Mouse (Mus musculus) embryonic stem cell, embryonic (primary cell): ENCODE measurements around the gene Ccdc85c.

ENCODE experiments used
- CTCF ChIA-PET, 4 experiments: fragments of 300-600 bp in 2 of 4; fragments of 350-600 bp in 2 of 4; sonication (Branson Sonifier 250); formaldehyde crosslinking; loops; one replicate each; lab custom pipeline; 2022; ENCODE audit warnings: inconsistent platforms in 2 of 4; lab: Charles Lee
- POLR2A ChIA-PET, 4 experiments: fragments of 300-600 bp in 2 of 4; fragments of 350-600 bp in 2 of 4; sonication (Branson Sonifier 250); formaldehyde crosslinking; loops; one replicate each; lab custom pipeline; 2022; ENCODE audit warnings: antibody characterized with exemption in 4 of 4, inconsistent platforms in 1 of 4; lab: Charles Lee

The Ccdc85c gene

DNA sequence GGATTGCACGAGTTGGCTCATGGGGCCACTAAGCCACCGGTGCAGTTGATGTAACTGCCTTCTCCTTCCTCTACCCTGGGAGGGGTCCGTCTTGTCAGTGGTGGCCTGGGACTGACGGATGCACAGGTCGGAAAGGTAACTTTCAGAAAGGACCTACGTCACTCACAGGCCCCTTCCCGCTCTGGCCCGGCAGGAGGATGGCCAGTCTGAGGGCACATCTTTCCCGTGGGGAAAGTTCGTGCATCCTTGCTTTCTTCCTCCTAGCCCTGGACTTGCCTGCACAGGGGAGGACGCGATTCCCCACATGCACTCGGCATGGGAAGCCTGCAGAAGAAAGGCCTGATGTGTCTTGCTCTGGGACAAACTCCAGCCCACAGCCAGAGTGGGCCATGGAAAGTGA is 49.0 kb downstream of the Ccdc85c start:
- CTCF ChIA-PET = interaction anchor here in 1 of 4 experiments (1.8 kb wide), 1 partner anchor 9 kb away, joined by 8 read pairs; no protein-coding TSS in a partner anchor
- POLR2A ChIA-PET = interaction anchor here in 2 of 4 experiments (0.7 to 1.4 kb wide), 6 partner anchors 10 to 329 kb away, joined by 3 to 6 read pairs (median 3); partner anchors contain the start of gene Evl (in 1 of the 2)

DNA sequence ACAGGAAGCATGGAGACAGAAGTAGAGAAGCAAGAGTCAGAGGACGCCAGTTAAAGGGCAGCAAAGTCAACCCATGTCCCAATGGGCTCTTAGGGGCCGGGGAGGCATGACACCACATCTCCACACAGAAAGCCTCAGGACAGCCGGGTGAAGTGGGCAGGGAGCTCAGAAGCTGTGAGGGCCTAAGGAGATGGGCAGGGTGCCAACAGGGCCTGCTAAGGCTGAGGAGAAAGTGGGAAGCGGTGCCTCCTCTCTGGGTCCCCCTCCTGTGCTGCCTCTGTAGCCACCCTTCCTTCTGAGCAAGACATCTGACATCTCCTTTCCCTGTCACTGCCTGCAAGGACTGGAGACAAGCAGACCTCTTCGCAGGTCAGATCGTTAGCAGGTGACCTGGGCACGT is 49.4 kb downstream of the Ccdc85c start:
- ChIA-PET POLR2A (interaction anchor here in 3 of 4 experiments (0.6 to 1.4 kb wide), 12 partner anchors 9 to 329 kb away, joined by 3 to 6 read pairs (median 3); partner anchors contain the start of gene Evl (in 1 of the 3)), CTCF (interaction anchor here in 3 of 4 experiments (0.6 to 1.8 kb wide), 5 partner anchors 8 to 310 kb away, joined by 3 to 8 read pairs (median 4); no protein-coding TSS in a partner anchor)

DNA sequence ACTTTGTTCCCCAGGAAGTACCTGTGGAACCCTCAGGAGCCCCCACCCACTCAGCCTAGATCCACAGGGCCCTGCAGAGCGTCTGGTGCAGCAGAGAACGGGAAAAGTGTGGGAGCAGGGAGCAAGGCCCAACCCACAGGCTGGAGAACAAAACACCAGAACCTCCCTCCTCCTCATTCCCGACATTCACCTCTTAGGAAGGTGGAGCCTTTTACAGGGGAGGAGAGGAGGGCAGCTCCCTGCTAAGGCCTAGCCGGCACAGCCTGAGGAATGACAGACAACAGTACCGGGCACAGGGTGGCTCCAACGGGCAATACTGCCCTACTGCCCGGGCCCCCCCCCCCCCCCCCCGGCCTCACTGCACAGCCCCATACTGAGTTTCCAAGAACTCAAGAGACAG is 51.9 kb downstream of the Ccdc85c start:
- ChIA-PET POLR2A (interaction anchor here in 3 of 4 experiments (0.6 to 2.2 kb wide), 10 partner anchors 9 to 740 kb away, joined by 3 to 9 read pairs (median 4); no protein-coding TSS in a partner anchor), CTCF (interaction anchor here in 3 of 4 experiments (0.5 to 2.4 kb wide), 6 partner anchors 9 to 74 kb away, joined by 3 to 12 read pairs (median 5); no protein-coding TSS in a partner anchor)

DNA sequence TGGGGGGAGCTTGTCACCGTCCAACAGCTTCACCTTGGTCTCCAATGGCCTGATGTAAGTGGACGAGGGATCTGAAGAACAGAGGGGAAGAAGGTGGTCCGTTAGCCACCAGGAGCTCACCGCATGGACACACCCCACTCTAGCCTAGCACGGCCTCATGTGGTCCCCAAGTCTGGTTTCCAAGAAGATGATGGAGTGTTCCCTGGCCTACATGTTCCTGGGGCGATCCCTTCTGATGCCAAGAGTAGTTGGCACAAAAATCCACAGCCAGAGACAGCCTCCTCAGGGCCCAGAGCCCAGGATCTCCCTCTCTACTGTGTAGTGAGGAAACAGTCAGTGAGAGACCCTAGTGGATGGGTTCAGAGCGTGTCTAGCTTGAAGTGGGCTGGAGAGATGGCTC is 53.5 kb downstream of the Ccdc85c start:
- ChIA-PET CTCF (interaction anchor here in 2 of 4 experiments (0.8 to 1.4 kb wide), 9 partner anchors 8 to 100 kb away, joined by 3 to 9 read pairs (median 3); no protein-coding TSS in a partner anchor), POLR2A (interaction anchor here in 1 of 4 experiments (1.3 to 1.4 kb wide), 2 partner anchors 10 to 13 kb away, joined by 3 to 4 read pairs; no protein-coding TSS in a partner anchor)

DNA sequence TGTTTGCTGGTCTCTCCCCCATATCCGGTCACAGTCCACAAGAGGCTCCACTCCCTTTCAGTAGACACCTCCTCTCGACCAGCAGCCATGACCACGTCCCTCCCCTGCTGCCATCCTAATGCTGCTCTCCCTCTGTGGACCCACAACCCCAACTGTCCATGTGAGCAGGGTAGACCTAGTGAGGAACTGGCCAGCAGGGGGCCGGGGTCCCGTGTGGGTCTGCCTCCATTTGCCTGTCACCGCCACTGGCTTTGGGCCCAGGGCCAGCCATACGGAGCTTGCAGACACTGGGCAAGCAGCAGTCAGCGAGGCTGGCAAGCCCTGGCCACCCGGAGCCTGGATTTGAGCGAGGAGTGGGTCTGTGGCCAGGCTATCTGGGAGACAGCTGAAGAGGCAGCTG is 54.0 kb downstream of the Ccdc85c start:
- ChIA-PET POLR2A (interaction anchor here in 2 of 4 experiments (0.6 to 1.4 kb wide), 4 partner anchors 10 to 396 kb away, joined by 3 to 7 read pairs (median 4); no protein-coding TSS in a partner anchor), CTCF (interaction anchor here in 1 of 4 experiments (0.8 to 1.0 kb wide), 7 partner anchors 8 to 100 kb away, joined by 3 to 6 read pairs (median 3); no protein-coding TSS in a partner anchor)

DNA sequence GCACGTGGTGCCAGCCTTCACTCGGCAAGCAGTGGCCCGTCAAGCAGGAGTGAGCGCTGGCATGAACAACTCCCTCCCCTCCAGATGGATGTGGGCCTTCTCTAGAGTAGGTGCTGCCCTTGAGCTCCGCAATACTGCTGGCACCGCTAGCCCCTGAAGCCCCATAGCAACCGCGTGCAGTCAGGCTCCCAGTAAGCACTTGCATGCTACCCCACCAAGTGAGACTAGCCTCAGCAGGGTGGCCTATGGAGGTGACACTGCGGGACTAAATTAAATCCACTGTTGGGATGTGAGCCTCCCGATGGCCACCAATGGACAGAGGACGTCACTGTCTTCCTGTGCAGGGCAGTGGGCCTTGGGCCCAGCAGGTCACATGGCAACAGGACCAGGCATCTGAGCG is 54.6 kb downstream of the Ccdc85c start:
- CTCF ChIA-PET = interaction anchor here in 2 of 4 experiments (1.0 to 1.1 kb wide), 3 partner anchors 76 to 113 kb away, joined by 3 to 5 read pairs (median 3); partner anchors contain the start of gene Cyp46a1 (in 1 of the 2)

DNA sequence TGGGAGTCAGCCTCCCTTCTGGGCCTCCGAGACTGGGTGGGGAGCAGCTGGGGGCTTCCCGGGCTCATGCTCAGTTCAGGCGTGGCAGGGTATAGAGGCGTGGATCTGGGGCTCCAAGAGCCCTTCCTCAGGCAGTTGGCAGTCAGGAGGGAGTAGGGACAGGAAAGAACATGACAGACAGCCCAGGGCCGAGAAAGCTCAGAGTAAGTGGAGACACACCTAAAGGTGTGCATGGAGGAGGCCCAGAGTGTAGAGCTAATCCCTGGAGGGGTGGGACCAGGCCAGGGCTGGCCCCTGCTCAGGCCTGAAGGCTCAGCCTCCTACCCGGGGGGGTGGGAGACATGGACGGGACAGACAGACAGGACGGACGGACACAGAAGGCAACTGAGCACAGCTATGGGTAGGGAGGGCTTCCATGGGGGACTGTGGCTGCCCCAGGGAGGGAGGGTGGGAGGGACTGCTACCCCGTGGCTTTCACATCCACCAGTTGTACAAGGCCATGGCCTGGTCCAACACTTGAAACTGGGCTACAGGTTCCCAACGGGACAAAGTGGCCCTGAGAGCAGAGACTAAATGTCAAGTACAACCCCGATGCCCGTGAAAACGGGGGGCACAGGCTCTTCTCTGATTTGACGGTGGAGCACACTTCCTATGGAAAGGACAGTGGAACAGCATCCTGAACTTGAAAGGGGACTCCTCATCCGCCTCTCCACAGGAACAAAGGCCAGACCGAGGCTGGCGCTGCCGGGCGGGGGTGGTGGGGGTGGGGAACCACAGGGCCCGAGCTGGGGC is 55.2 kb downstream of the Ccdc85c start:
- ChIA-PET CTCF (interaction anchor here in 3 of 4 experiments (0.5 to 1.8 kb wide), 17 partner anchors 10 to 467 kb away, joined by 3 to 13 read pairs (median 4); partner anchors contain the start of gene Cyp46a1 (in 1 of the 3)), POLR2A (interaction anchor here in 2 of 4 experiments (0.7 to 1.3 kb wide), 6 partner anchors 9 to 54 kb away, joined by 3 to 5 read pairs (median 3); partner anchors contain the start of genes Ccnk (in 1 of the 2) and Setd3 (in 1 of the 2))

More for the DNA sequence above, 54.6 kb downstream of the Ccdc85c start:
- POLR2A ChIA-PET = interaction anchor here in 1 of 4 experiments (0.6 kb wide), 2 partner anchors 74 to 396 kb away, joined by 5 to 7 read pairs; no protein-coding TSS in a partner anchor

DNA sequence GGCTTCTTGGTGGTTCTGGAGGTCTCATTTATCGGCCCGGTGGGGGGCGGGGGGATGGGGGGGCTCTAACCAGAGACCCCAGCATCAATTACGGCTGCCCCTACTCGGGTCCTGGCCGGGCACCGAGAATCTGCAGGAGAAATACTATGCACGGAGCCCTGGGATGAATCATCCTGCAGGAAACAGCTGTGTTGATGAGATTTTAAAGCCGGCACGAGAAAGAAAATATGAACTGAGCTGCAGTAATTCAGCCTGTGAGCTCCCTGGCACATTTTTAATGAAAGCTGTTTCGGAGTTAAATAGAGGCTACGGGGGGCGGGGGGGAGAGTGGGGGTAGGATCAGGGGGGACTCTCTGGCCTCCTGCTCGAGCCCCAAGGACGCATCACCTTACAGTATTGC is 56.1 kb downstream of the Ccdc85c start:
- ChIA-PET POLR2A (interaction anchor here in 2 of 4 experiments (0.8 to 1.3 kb wide), 5 partner anchors 8 to 55 kb away, joined by 3 to 5 read pairs (median 3); no protein-coding TSS in a partner anchor), CTCF (interaction anchor here in 3 of 4 experiments (0.5 to 2.4 kb wide), 14 partner anchors 10 to 328 kb away, joined by 3 to 13 read pairs (median 6); no protein-coding TSS in a partner anchor)

DNA sequence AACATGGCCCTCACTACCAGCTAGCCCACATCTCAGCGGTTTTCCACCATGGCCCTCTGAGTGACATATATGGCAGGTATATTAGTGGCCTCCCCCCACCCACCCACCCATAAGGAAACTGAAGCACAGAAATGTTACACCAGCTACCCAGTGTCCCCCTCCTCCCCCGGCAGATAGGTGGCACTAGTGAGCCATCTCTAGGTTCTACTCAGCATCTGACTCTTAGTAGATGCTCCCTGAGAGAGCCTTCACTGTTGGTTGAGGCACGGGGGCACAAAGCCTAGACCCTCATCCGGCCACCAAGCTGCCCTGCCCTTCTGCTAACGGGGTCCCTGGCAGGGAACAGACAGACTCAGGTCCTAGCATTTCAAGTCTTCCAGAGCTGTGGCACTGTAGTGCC is 57.7 kb downstream of the Ccdc85c start:
- ChIA-PET CTCF (interaction anchor here (0.6 to 2.4 kb wide), 29 partner anchors 9 to 279 kb away, joined by 3 to 16 read pairs (median 4); no protein-coding TSS in a partner anchor), POLR2A (interaction anchor here in 3 of 4 experiments (0.6 to 1.7 kb wide), 5 partner anchors 12 to 1200 kb away, joined by 3 to 4 read pairs (median 3); no protein-coding TSS in a partner anchor)

DNA sequence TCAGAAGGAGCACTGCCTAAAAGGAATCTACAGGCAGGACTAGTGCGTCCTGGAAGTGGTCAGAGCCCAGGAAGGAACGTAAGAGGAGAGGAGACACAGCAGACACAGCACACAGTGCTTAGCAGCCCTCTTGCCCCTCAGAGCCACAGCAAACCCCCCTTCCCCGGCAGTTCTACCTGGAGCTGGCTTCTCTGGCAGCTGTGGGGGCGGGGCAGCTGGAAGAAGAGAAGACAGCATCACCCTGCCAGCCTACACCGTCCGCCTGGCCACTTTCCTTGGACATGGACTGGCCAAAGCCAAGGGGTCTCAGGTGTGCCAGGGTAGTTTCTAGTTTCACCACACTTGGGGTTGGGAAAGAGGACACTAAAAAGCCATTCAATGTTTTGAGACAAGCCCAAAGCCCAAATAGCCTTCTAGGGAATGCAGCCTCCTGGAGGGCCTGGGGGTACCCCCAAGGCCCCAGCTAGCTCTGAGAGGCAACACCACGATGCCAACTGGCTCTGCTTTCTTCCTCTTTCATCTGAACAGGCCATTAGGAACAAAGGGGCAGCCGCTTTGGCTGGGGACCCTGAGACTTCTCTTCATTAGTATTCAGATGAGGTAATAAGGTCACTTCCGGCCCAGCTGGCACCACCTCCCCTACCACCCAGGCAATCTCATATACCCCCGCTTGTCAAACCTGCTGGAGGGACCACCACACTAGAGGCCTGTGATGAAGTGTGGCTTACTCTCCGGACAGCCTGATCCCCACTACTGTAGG is 58.4 kb downstream of the Ccdc85c start:
- POLR2A ChIA-PET = interaction anchor here in 3 of 4 experiments (0.7 to 1.7 kb wide), 5 partner anchors 13 to 76 kb away, joined by 3 to 4 read pairs (median 3); partner anchors contain the start of genes Ccnk (in 1 of the 3) and Setd3 (in 1 of the 3)
- CTCF ChIA-PET = interaction anchor here (0.6 to 2.4 kb wide), 30 partner anchors 8 to 275 kb away, joined by 3 to 16 read pairs (median 4); no protein-coding TSS in a partner anchor

DNA sequence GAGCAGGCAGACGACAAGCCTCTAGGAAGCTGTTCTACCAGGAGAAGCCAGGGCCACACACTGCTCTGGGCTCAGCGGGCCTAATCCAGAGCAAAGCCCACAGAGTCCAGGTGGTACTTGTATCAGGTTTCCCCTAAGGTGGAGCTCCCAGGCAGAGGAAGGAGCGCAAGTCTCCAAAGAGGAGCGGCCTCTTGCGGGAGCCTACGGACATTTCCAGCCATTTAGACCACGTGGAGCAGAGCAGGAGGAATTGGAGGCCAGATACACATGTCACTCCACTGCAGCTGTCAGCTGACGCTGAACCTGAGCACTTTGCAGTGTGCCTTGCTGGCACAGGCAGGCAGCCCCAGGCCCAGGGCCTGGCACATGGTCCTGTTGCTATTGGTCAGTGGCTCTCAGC is 60.1 kb downstream of the Ccdc85c start:
- ChIA-PET POLR2A (interaction anchor here in 3 of 4 experiments (0.6 to 1.8 kb wide), 4 partner anchors 10 to 39 kb away, joined by 3 to 6 read pairs (median 4); no protein-coding TSS in a partner anchor), CTCF (interaction anchor here in 2 of 4 experiments (0.6 to 2.2 kb wide), 4 partner anchors 8 to 77 kb away, joined by 3 to 12 read pairs (median 5); no protein-coding TSS in a partner anchor)

DNA sequence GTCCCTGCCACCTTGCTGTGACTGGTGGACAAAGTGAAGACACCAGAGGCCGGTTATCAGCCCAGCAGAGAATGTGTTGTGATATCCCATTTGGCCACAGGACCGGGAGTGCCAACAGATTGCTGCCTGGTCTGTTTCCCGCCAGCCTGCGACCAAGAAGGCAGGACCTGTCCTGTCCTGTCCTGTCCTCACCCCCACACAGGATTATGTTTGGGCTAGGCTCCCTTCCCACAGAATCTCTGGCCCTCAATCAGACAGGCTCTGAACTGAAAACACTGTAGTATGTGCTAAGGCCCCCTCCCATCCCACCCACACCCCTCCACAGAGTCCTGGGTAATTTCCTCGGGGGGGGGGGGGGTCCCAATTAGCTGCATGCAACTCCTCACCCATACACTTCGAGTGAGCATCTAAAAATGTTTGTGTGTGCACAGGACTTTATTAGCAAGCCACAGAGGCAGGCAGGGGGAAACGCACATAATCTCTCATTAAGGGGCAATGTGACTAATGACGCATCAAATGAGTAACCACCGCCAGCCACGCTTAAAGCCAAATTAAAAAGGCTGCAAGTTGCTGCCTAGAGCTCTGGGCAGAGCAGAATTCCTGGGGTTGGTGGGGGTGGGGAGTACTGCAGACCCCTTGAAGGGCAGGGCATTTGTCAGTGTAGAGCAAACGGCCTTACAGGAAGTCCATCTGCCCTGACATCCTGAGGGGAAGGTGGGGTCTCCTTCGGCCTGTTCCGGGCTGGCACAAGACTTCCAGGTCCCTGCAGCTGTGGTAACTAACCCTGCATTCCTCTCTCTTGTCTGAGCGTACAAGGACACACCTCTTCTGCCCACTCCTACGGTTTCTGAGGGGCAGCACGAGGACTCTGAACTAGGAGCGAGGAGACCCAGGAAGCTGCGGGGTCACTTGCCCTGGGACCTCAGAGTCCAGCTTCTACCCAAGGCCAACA is 61.9 kb downstream of the Ccdc85c start:
- ChIA-PET CTCF (interaction anchor here in 2 of 4 experiments (0.7 to 1.5 kb wide), 4 partner anchors 9 to 84 kb away, joined by 3 to 8 read pairs (median 3); no protein-coding TSS in a partner anchor), POLR2A (interaction anchor here in 3 of 4 experiments (0.7 to 1.3 kb wide), 4 partner anchors 10 to 73 kb away, joined by 3 to 4 read pairs (median 3); no protein-coding TSS in a partner anchor)

DNA sequence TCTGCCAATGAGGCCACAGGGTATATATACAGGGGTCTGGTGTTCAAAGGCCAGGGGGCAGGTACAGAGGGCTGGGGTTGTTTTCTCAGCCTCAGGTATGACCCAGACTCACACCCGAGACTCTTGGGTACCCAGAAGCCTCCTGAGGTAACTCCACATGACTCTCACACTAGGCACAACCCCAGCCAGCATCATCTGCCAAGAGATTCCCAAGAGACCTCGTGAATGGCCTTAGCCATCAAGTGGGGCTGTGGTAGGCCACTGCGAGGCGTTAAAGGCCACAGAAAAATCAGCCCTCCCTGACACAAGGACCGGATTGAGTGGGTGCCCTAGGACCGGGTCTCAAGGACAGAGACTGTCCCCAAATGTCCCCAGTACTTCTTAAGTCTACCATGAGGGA is 62.7 kb downstream of the Ccdc85c start:
- ChIA-PET CTCF (interaction anchor here in 1 of 4 experiments (1.1 to 1.5 kb wide), 3 partner anchors 8 to 80 kb away, joined by 3 read pairs; no protein-coding TSS in a partner anchor), POLR2A (interaction anchor here in 2 of 4 experiments (0.7 to 1.0 kb wide), 2 partner anchors 13 to 72 kb away, joined by 3 to 4 read pairs; no protein-coding TSS in a partner anchor)

DNA sequence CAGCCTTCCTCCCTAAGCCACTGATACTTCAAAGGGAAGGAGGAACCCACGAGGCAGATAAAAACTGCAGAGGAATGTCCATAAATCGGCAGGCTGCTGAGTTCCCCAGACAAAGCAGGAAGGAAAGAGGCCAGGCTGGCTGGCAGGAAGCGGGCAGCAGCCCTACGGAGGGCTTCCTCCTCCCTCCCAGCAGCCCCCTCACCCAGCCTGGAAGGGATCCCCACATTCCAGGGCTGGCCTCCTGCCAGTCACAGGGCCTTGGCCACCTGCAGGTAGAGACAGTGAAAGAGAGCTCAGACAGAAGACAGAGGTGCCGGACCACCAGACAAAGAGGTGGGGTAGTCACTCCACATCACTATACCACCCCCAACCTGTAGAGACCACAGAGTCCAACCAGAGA is 63.2 kb downstream of the Ccdc85c start:
- POLR2A ChIA-PET = interaction anchor here in 1 of 4 experiments (1.1 kb wide), 1 partner anchor 14 kb away, joined by 3 read pairs; no protein-coding TSS in a partner anchor
- CTCF ChIA-PET = interaction anchor here in 1 of 4 experiments (1.1 kb wide), 1 partner anchor 80 kb away, joined by 3 read pairs; no protein-coding TSS in a partner anchor

DNA sequence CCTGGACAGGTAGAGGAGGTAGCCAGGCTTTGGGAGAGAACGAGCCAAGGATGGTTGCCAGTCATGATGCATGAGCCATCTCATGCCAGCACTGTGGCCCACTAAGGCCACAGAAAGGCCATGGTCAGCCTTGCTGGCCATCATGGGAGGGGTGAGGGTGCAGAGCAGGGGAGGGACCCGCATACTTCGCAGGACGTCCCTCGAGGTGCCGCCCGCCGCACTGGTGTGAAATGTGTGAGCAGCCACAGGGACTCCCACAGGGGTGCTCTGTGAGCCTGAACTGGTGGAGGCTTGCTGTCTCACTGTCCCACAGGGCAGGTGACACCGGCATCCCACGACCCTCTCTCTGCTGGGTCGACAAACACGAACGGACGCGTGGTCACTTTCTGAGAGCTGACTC is 64.6 kb downstream of the Ccdc85c start:
- POLR2A ChIA-PET = interaction anchor here in 3 of 4 experiments (0.6 to 1.1 kb wide), 6 partner anchors 9 to 306 kb away, joined by 3 to 5 read pairs (median 3); no protein-coding TSS in a partner anchor
- CTCF ChIA-PET = interaction anchor here in 1 of 4 experiments (0.6 to 4.8 kb wide), 3 partner anchors 13 to 82 kb away, joined by 3 to 47 read pairs (median 3); no protein-coding TSS in a partner anchor
